Mouse (Mus musculus) stomach, postnatal 0 days (tissue): Measurements from ENCODE around the gene Pdcd1. TPM values are rescaled to one million over a fixed set of nuclear protein-coding genes. Genes with fewer than 3 reads are reported as not detected.
"Not testable (repeated sequence)": the region's sequence is repeated elsewhere in the genome, so short reads cannot be mapped to it uniquely, and the experiment has no call there.

Experiments
- ATAC-seq: fragments of 200-750 bp; cut with Nextera tagmentation; 2 replicates; pipeline ENCODE4 v1.8.0; 2017; ENCODE audit not compliant: low FRiP score, low TSS enrichment
- DNase-seq: peaks from one replicate; pipeline ENCODE4 v3.0.0-alpha.2; 2016; ENCODE audit warnings: low spot score
- H3K27ac ChIP-seq: fragments of 300-500 bp; sonication (generic); replicated peaks from 2 replicates; pipeline ENCODE4 v1.5.1; 2014; ENCODE audit warnings: mild to moderate bottlenecking, control low read depth
- H3K27me3 ChIP-seq: fragments of 300-500 bp; sonication (generic); 2 replicates; pipeline ENCODE4 v1.6.1; 2014; ENCODE audit warnings: low read length; ENCODE audit not compliant: control insufficient read depth, insufficient read depth
- H3K36me3 ChIP-seq: fragments of 300-500 bp; sonication (generic); 2 replicates; pipeline ENCODE4 v1.6.1; 2014; ENCODE audit warnings: low read length, mixed read lengths; ENCODE audit not compliant: control insufficient read depth, insufficient read depth
- H3K4me1 ChIP-seq: fragments of 300-500 bp; sonication (generic); replicated peaks from 2 replicates; pipeline ENCODE4 v1.6.1; 2014; ENCODE audit warnings: antibody characterized with exemption; ENCODE audit not compliant: control insufficient read depth, insufficient read depth
- H3K4me2 ChIP-seq: fragments of 300-500 bp; sonication (generic); replicated peaks from 2 replicates; pipeline ENCODE4 v1.6.1; 2014; ENCODE audit warnings: low read depth, mild to moderate bottlenecking, control low read depth, moderate library complexity
- H3K4me3 ChIP-seq: fragments of 300-500 bp; sonication (generic); 2 replicates; pipeline ENCODE4 v1.5.1; 2014; ENCODE audit warnings: low read depth, low read length, control low read depth
- H3K9ac ChIP-seq: fragments of 300-500 bp; sonication (generic); 2 replicates; pipeline ENCODE4 v1.6.1; 2014; ENCODE audit warnings: mild to moderate bottlenecking, low read length, control low read depth, mixed read lengths
- H3K9me3 ChIP-seq: fragments of 300-500 bp; sonication (generic); 2 replicates; pipeline ENCODE4 v1.6.1; 2016; ENCODE audit warnings: low read length; ENCODE audit not compliant: control insufficient read depth
- CTCF ChIP-seq: IDR thresholded peaks from 2 replicates; pipeline ENCODE4 v1.5.1; 2016; ENCODE audit warnings: antibody characterized with exemption, low read depth, mild to moderate bottlenecking, moderate library complexity
- EP300 ChIP-seq: optimal IDR thresholded peaks from 2 replicates; pipeline ENCODE3; 2016; ENCODE audit warnings: antibody characterized with exemption
- WGBS: fragments of 180-500 bp; shearing (Covaris S2); extraction: QIAGEN DNeasy Blood & Tissue Kit; methylation state at CpG from one replicate; pipeline ENCODE4 v1.1.7; 2014; 5-methylcytosine and 5-hydroxymethylcytosine counted together
- polyA plus RNA-seq: library from polyadenylated mRNA; unstranded; fragments of >200 nt; fragmentation: Nextera tagmentation; extraction: Ambion mirVana; gene quantifications from 2 replicates; pipeline ENCODE4 v1.2.1, GENCODE M21; 2015

Pdcd1 gene
- polyA plus RNA-seq, 1 experiment from 2014 or later: not detected

DNA sequence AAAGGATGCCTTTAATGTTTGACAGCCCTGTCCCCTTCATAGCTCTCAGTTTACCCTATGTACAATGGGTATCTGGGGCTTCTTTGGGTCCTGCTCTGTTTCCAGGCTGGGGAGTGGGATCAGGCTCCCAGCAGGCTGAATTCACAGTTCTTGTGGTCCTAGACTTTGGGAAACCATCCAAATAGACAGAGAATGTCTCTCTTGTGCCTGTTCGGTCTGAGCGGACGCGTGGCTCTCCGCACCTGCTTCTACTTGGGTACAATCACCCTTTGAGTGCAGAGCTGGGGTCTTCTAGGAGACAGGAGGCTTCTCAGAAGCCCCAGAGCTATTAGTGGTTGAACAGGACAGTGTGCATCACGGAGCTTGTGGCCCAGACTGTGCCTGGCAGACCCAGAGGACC, 32.2 kb downstream of the Pdcd1 start, which contains the start of gene Neu4:
Neu4 (plus strand) TSS at position 301 of the 400 bp plus-strand sequence.
- Histone ChIP-seq H3K4me1 (no peaks in the 10 kb centered on the region), H3K27me3 (no peaks in the 10 kb centered on the region), H3K4me3 (no peak within 1 kb of the TSS), H3K27ac (no peak within 1 kb of the TSS), H3K4me2 (no peak within 1 kb of the TSS), H3K9me3 (no peaks in the 10 kb centered on the region), H3K36me3 (no peaks in the 10 kb centered on the region), H3K9ac (no peak within 1 kb of the TSS)
- no peak for DNase-seq
- TF ChIP-seq CTCF (no peak), EP300 (no peak)
- ATAC-seq: no peak
- WGBS: 85% methylated on average over 6 of the region's 6 CpGs

DNA sequence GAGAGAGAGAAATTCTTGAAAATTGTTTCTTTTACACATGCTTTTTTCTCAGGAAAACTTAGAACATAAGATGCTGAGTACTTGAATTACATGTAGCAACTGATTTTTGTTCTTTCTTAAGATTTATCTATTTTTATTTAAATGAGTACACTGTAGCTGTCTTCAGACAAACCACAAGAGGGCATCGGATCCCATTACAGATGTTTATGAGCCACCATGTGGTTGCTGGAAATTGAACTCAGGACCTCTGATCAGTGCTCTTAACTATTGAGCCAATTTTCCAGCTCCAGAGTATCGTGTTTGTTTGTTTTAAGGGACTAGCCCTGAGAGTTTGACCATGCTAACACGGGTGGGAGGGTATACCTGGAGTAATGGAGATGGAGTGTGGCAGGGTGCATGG, 40.7 kb downstream of the Pdcd1 start:
- H3K27me3 ChIP-seq: no peaks in the 10 kb centered on the region
- no peaks in the 10 kb centered on the region for H3K36me3 ChIP-seq
- TF ChIP-seq CTCF: peak; percentile 43
- TF ChIP-seq EP300: no peak
- H3K9ac ChIP-seq: no peak overlapping the region
- no peak overlapping the region for H3K4me3 ChIP-seq
- H3K27ac ChIP-seq: no peak overlapping the region
- no peaks in the 10 kb centered on the region for H3K9me3 ChIP-seq
- WGBS: 58% methylated on average over 3 of the region's 3 CpGs
- no peaks in the 10 kb centered on the region for H3K4me1 ChIP-seq
- no peak overlapping the region for H3K4me2 ChIP-seq
- no peak for ATAC-seq
- DNase-seq: no peak

DNA sequence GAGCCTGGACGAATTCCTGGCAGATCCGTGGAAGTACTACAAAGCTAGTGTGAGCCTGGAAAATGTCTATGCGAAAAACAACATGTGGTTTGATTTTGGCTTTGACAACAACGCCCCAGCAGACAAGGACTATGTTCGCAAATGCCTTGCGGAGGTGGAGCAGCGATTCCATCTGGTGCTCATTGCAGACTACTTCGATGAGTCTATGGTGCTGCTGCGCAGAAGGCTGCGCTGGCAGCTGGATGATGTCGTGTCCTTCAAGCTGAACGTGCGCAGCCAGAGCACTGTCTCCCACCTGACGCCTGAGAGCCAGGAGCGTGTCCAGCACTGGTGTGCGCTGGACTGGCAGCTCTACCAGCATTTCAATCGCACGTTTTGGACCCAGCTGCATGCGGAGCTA, 43.5 kb downstream of the Pdcd1 start:
- ATAC-seq, H3K4me3 ChIP-seq, H3K4me2 ChIP-seq, H3K4me1 ChIP-seq, H3K27me3 ChIP-seq, H3K27ac ChIP-seq, DNase-seq, H3K9ac ChIP-seq, H3K9me3 ChIP-seq, H3K36me3 ChIP-seq: not testable (repeated sequence)
- WGBS: 76% methylated on average over 15 of the region's 19 CpGs

DNA sequence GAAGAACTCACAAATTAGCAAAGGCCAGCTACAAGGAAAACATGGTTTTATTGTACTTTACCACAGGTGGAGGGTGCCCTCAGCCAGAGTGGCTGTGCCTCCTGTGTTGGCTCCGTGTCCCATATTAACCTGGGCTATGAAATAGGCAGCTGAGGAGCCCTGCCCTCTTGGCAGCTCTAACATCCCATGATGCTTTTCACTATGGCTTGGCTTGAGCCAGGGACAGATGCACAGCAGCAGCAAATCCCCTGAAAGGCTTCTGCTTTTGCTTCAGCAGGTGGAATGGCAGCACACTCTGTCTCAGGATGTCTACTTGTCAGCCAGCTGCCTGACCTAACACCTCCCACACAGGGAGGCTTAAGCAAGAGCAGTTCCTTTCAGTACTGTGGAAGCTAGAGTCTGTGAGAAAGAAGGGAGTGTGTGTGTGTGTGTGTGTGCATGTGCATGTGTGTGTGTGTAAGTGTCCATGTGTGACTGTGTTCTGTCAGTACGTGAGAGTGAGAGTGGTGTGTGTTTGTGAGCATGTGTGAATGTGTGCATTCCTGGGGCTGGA, 46.3 kb downstream of the Pdcd1 start:
- not testable (repeated sequence) for DNase-seq, H3K9me3 ChIP-seq, H3K9ac ChIP-seq, H3K27me3 ChIP-seq, H3K4me3 ChIP-seq, H3K36me3 ChIP-seq, H3K4me2 ChIP-seq, H3K4me1 ChIP-seq, H3K27ac ChIP-seq
- peak; percentile 59; the same call in 1 of the 2 replicates for ATAC-seq
- 58% methylated on average over 2 of the region's 2 CpGs for WGBS

DNA sequence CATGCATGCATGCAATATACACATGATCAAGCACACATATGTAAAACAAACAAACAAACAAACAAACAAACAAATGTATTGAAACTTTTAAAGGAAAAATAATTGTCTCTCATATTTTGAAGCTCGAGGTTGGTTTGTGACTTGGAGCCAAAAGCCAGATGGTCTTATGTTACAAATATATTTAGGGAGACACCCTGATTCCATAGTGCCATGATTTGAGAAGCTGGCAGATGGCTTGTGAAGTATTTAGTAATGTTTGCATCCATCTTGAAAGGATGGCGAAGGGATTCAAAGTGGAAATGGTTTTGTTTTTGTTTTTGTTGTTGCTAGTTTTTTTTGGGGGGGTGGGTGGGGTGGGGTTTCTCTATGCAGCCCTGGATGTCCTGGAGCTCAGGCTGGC, 51.3 kb downstream of the Pdcd1 start:
- ATAC-seq (no peak), DNase-seq (no peak)
- 82% methylated on average over 2 of the region's 2 CpGs for WGBS
- no peak overlapping the region for H3K27ac ChIP-seq
- H3K27me3 ChIP-seq: no peaks in the 10 kb centered on the region
- H3K4me1 ChIP-seq: no peaks in the 10 kb centered on the region
- H3K9ac ChIP-seq: no peak overlapping the region
- H3K36me3 ChIP-seq: no peaks in the 10 kb centered on the region
- TF ChIP-seq CTCF (no peak), EP300 (no peak)
- H3K9me3 ChIP-seq: no peaks in the 10 kb centered on the region
- H3K4me3 ChIP-seq: no peak overlapping the region
- H3K4me2 ChIP-seq: no peak overlapping the region

DNA sequence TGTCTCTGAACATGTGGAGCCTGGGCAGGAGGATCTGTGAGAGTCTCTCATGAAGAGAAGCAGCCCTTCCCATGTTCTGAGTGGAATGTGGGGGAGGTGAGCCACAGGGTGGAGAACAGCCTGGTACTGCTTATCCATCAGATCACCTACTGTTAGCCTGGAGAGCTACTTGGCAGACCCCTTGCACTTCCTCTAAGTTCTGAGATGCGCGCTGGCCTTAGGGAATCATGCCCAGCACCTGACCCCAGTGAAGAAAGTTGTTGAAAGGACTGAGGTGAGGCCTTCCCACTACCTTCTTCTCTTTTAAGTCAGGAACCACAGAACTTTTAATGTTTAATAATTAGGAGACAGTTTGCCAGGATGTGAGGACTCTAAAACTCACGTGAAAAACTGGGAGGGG, 60.9 kb downstream of the Pdcd1 start:
- H3K4me1 ChIP-seq, H3K4me2 ChIP-seq, DNase-seq, H3K9me3 ChIP-seq, H3K27me3 ChIP-seq, H3K9ac ChIP-seq, H3K27ac ChIP-seq, H3K36me3 ChIP-seq, H3K4me3 ChIP-seq, ATAC-seq: not testable (repeated sequence)
- WGBS: 81% methylated on average over 3 of the region's 3 CpGs

DNA sequence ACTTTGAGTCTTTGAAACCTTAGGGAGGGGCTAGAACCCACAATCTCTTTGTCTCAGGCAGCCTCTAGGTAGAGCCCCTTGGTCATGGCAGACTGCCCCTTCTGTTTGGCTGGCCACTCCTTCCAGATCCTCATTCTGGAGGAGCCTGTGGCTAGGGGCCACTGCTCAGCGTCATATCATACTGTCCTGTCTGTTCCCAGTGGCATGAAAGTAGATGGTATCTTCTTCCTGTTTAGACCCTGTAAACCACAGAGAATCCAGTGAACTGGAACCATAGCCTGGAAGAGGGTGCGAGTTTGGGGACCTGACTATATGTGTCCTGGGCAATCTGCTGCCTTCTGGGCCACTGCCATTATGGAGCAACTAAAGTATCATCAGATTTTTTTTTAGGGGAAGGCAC, 61.3 kb downstream of the Pdcd1 start:
- not testable (repeated sequence) for DNase-seq, H3K4me3 ChIP-seq, ATAC-seq, H3K9me3 ChIP-seq, H3K27ac ChIP-seq, H3K4me1 ChIP-seq, H3K27me3 ChIP-seq, H3K9ac ChIP-seq, H3K36me3 ChIP-seq, H3K4me2 ChIP-seq
- 74% methylated on average over 2 of the region's 2 CpGs for WGBS

DNA sequence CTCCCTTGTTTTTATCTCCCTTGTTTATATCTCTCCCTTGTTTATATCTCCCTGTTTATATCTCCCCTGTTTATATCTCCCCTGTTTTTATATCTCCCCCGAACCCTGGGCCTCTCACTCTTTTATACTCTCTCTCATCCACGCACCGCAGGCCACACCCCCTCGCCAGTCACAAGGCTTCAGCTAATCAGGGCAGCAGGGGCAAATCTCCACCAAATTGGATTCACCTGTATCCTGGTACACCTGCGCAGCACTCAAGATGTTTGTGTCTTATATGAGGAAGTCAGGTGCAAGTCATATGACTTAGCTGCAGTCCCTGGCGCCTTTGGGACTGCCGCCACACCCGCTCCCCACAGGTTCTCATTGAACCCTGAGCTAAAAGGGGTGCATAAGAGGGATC, 62.1 kb downstream of the Pdcd1 start, which contains the start of gene Gal3st2c:
Gal3st2c (plus strand) TSS at position 301 of the 400 bp plus-strand sequence.
- DNase-seq, H3K4me2 ChIP-seq, H3K36me3 ChIP-seq, H3K4me3 ChIP-seq, H3K9me3 ChIP-seq, ATAC-seq, H3K9ac ChIP-seq, H3K27ac ChIP-seq, H3K4me1 ChIP-seq, H3K27me3 ChIP-seq: not testable (repeated sequence)
- WGBS: 91% methylated on average over 7 of the region's 8 CpGs
